18 mouse cellular contexts compared by ENCODE assay signal in the genomic region with DNA sequence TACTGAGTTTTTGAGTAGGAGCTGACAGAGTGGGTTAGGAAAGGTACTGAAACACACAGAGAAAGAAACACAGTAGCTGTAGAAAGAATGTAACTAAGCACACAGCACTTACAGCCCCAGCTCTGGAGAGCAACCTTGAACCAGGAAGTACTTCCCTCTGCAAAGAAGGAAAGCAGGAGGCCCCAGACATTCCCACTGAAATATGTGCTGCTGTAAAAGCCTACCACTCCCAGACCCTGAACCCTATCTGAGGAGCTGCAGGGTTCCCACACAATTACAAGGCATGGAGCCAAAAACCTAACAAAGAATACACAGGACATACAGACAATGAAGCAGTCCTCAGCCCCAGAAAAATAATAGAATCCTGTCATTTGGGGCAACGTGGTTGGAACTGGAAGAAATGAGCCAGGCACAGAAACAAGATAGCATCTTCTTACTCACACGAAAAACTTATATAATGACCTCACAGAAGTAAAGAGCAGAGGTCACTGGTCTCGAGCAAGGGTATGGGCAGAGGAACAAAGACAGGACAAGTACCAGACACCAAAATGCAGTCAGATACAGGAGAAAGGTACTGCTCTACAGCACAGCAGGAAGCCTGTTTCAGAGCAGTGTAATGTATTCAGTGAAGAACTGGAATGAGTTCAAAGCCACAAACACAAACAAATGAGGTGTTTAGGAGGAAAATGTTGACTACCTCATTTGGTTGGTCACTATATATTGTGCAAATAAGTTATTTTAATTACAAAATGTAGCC. TPM values are rescaled to one million over a fixed set of nuclear protein-coding genes. Genes with fewer than 3 reads are reported as not detected.
DNase-seq lines count a peak whose midpoint lies in the region; ATAC-seq and TF ChIP-seq lines count a peak whose summit lies in the region.
"Had no signal": no experiment of that assay in that cellular context is flagged by ENCODE, and none has a peak within 500 bp of the region (broad histone marks: within the 10 kb centered on the region; RNA-seq: fewer than 3 reads in every experiment).

No protein-coding gene starts in this region.

- ATAC-seq in forebrain, embryonic 14.5 days, result no peak
- no peak for ATAC-seq in forebrain, embryonic 11.5 days (replicated peaks; ENCODE audit: low FRiP score)
- no peak for ATAC-seq in hindbrain, embryonic 12.5 days (ENCODE audit: low FRiP score)
- ATAC-seq in hindbrain, embryonic 13.5 days (ENCODE audit: low FRiP score), result no peak
- ATAC-seq in stomach, embryonic 15.5 days (ENCODE audit: insufficient read depth, low FRiP score, low read depth), result 0 out of 2 replicates have a peak, but pooled peaks have one; percentile 27
- ATAC-seq in stomach, postnatal 0 days (ENCODE audit: low FRiP score, low TSS enrichment), result no peak
- peak; percentile 44; the same call in 1 of the 2 replicates for ATAC-seq in stomach, embryonic 16.5 days (ENCODE audit: insufficient read depth, low FRiP score)
- ATAC-seq in midbrain, embryonic 13.5 days, result no peak
- ATAC-seq: hindbrain, postnatal 0 days had no signal

- TF ChIP-seq CTCF in stomach, postnatal 0 days (IDR thresholded peaks at IDR 0.05; ENCODE audit: low read depth), result no peak

- H3K4me1 ChIP-seq in forebrain, embryonic 14.5 days (ENCODE audit: control insufficient read depth, insufficient read depth, low read length), result no peaks in the 10 kb centered on the region
- H3K4me1 ChIP-seq in forebrain, embryonic 11.5 days (replicated peaks; ENCODE audit: control insufficient read depth, insufficient read depth, low read length), result no peaks in the 10 kb centered on the region; the same call in 1 of the 2 replicates
- peaks cover 8% of the 10 kb centered on the region; the same call in 1 of the 2 replicates for H3K4me1 ChIP-seq in hindbrain, embryonic 12.5 days
- H3K4me1 ChIP-seq in hindbrain, embryonic 13.5 days (replicated peaks), result peaks cover 13% of the 10 kb centered on the region
- H3K4me1 ChIP-seq in stomach, embryonic 15.5 days, result no peaks in the 10 kb centered on the region
- no peaks in the 10 kb centered on the region for H3K4me1 ChIP-seq in stomach, postnatal 0 days (replicated peaks; ENCODE audit: control insufficient read depth, insufficient read depth)
- peaks cover 6% of the 10 kb centered on the region; the same call in 1 of the 2 replicates for H3K4me1 ChIP-seq in stomach, embryonic 16.5 days (ENCODE audit: control insufficient read depth, insufficient read depth, low read length)
- 0 out of 2 replicates have a peak, but pooled peaks cover 4% of the 10 kb centered on the region for H3K4me1 ChIP-seq in midbrain, embryonic 13.5 days (replicated peaks)

- H3K4me2 ChIP-seq in forebrain, embryonic 14.5 days (ENCODE audit: low read length), result no peak overlapping the region
- no peak overlapping the region for H3K4me2 ChIP-seq in forebrain, embryonic 11.5 days (ENCODE audit: low read depth, low read length, severe bottlenecking)
- H3K4me2 ChIP-seq in hindbrain, embryonic 12.5 days (replicated peaks), result no peak overlapping the region
- no peak overlapping the region for H3K4me2 ChIP-seq in hindbrain, embryonic 13.5 days
- no peak overlapping the region for H3K4me2 ChIP-seq in stomach, embryonic 15.5 days
- no peak overlapping the region for H3K4me2 ChIP-seq in stomach, postnatal 0 days (replicated peaks; ENCODE audit: low read depth)
- H3K4me2 ChIP-seq in stomach, embryonic 16.5 days (ENCODE audit: low read depth, low read length), result no peak overlapping the region
- no peak overlapping the region for H3K4me2 ChIP-seq in midbrain, embryonic 13.5 days (replicated peaks)
- H3K4me2 ChIP-seq: embryonic facial prominence, embryonic 15.5 days; neural tube, embryonic 15.5 days had no signal

- no peaks in the 10 kb centered on the region for H3K27me3 ChIP-seq in forebrain, embryonic 14.5 days (replicated peaks; ENCODE audit: control insufficient read depth, insufficient read depth, low read length)
- no peaks in the 10 kb centered on the region for H3K27me3 ChIP-seq in forebrain, embryonic 11.5 days (ENCODE audit: control insufficient read depth, insufficient read depth, low read length)
- no peaks in the 10 kb centered on the region for H3K27me3 ChIP-seq in hindbrain, embryonic 12.5 days
- H3K27me3 ChIP-seq in hindbrain, embryonic 13.5 days, result no peaks in the 10 kb centered on the region
- H3K27me3 ChIP-seq in stomach, embryonic 15.5 days (replicated peaks), result no peaks in the 10 kb centered on the region
- no peaks in the 10 kb centered on the region for H3K27me3 ChIP-seq in stomach, postnatal 0 days (ENCODE audit: control insufficient read depth, insufficient read depth, low read length)
- no peaks in the 10 kb centered on the region for H3K27me3 ChIP-seq in stomach, embryonic 16.5 days (ENCODE audit: control insufficient read depth, insufficient read depth, low read length)
- H3K27me3 ChIP-seq in midbrain, embryonic 13.5 days, result no peaks in the 10 kb centered on the region
- H3K27me3 ChIP-seq: embryonic facial prominence, embryonic 15.5 days; neural tube, embryonic 15.5 days had no signal

- DNase-seq in forebrain, embryonic 14.5 days (ENCODE audit: low spot score), result peak; percentile 23
- DNase-seq in forebrain, embryonic 11.5 days (ENCODE audit: low spot score), result no peak
- DNase-seq in stomach, postnatal 0 days (ENCODE audit: low spot score), result no peak
- DNase-seq: adrenal gland, postnatal 25 days; cerebellum, postnatal 25 days; gastrocnemius, postnatal 25 days; kidney, postnatal 10 days; layer of hippocampus, adult 9-11 months; spleen, adult 18-20 months had no signal

- H3K27ac ChIP-seq in forebrain, embryonic 14.5 days (ENCODE audit: low read depth, low read length), result no peak overlapping the region
- no peak overlapping the region for H3K27ac ChIP-seq in forebrain, embryonic 11.5 days (ENCODE audit: low read depth, low read length)
- H3K27ac ChIP-seq in hindbrain, embryonic 12.5 days, result 0 out of 2 replicates have a peak overlapping the region, but pooled peaks have one; percentile 52
- no peak overlapping the region for H3K27ac ChIP-seq in hindbrain, embryonic 13.5 days
- no peak overlapping the region; the same call in 1 of the 2 replicates for H3K27ac ChIP-seq in stomach, embryonic 15.5 days
- H3K27ac ChIP-seq in stomach, postnatal 0 days (replicated peaks), result no peak overlapping the region
- H3K27ac ChIP-seq in stomach, embryonic 16.5 days (ENCODE audit: low read length), result no peak overlapping the region
- H3K27ac ChIP-seq in midbrain, embryonic 13.5 days, result no peak overlapping the region
- H3K27ac ChIP-seq: embryonic facial prominence, embryonic 15.5 days; hindbrain, postnatal 0 days; liver, embryonic 14.5 days; neural tube, embryonic 15.5 days had no signal

- H3K4me3 ChIP-seq in forebrain, embryonic 14.5 days (ENCODE audit: low read depth, low read length), result no peak overlapping the region
- no peak overlapping the region for H3K4me3 ChIP-seq in forebrain, embryonic 11.5 days (ENCODE audit: low read depth, low read length)
- H3K4me3 ChIP-seq in hindbrain, embryonic 12.5 days, result no peak overlapping the region
- no peak overlapping the region for H3K4me3 ChIP-seq in hindbrain, embryonic 13.5 days
- no peak overlapping the region for H3K4me3 ChIP-seq in stomach, embryonic 15.5 days (replicated peaks)
- no peak overlapping the region for H3K4me3 ChIP-seq in stomach, postnatal 0 days (ENCODE audit: low read depth, low read length)
- no peak overlapping the region for H3K4me3 ChIP-seq in stomach, embryonic 16.5 days (replicated peaks; ENCODE audit: low read length)
- H3K4me3 ChIP-seq in midbrain, embryonic 13.5 days (replicated peaks), result no peak overlapping the region
- H3K4me3 ChIP-seq: embryonic facial prominence, embryonic 15.5 days; neural tube, embryonic 15.5 days had no signal

- H3K9me3 ChIP-seq in forebrain, embryonic 14.5 days (replicated peaks; ENCODE audit: control insufficient read depth, low read length), result no peaks in the 10 kb centered on the region
- no peaks in the 10 kb centered on the region for H3K9me3 ChIP-seq in forebrain, embryonic 11.5 days (ENCODE audit: control insufficient read depth, low read length)
- no peaks in the 10 kb centered on the region for H3K9me3 ChIP-seq in hindbrain, embryonic 12.5 days (replicated peaks)
- H3K9me3 ChIP-seq in hindbrain, embryonic 13.5 days, result 0 out of 2 replicates have a peak, but pooled peaks cover 3% of the 10 kb centered on the region
- H3K9me3 ChIP-seq in stomach, embryonic 15.5 days, result no peaks in the 10 kb centered on the region
- no peaks in the 10 kb centered on the region for H3K9me3 ChIP-seq in stomach, postnatal 0 days (ENCODE audit: control insufficient read depth, low read length)
- no peaks in the 10 kb centered on the region for H3K9me3 ChIP-seq in stomach, embryonic 16.5 days (replicated peaks; ENCODE audit: control insufficient read depth, low read length)
- H3K9me3 ChIP-seq in midbrain, embryonic 13.5 days, result no peaks in the 10 kb centered on the region
- H3K9me3 ChIP-seq: embryonic facial prominence, embryonic 15.5 days; neural tube, embryonic 15.5 days had no signal

- 21% methylated on average over 3 of the region's 3 CpGs for WGBS in forebrain, embryonic 14.5 days
- 37% methylated on average over 3 of the region's 3 CpGs for WGBS in forebrain, embryonic 11.5 days
- WGBS in hindbrain, embryonic 12.5 days, result 29% methylated on average over 3 of the region's 3 CpGs
- whole genome bisulfite sequencing in hindbrain, embryonic 13.5 days, result 20% methylated on average over 3 of the region's 3 CpGs
- WGBS in stomach, embryonic 15.5 days, result 37% methylated on average over 3 of the region's 3 CpGs
- 39% methylated on average over 3 of the region's 3 CpGs for WGBS in stomach, postnatal 0 days
- WGBS in stomach, embryonic 16.5 days, result 36% methylated on average over 3 of the region's 3 CpGs
- 31% methylated on average over 3 of the region's 3 CpGs for WGBS in midbrain, embryonic 13.5 days

- no peak overlapping the region for H3K9ac ChIP-seq in forebrain, embryonic 14.5 days (ENCODE audit: low read length)
- H3K9ac ChIP-seq in forebrain, embryonic 11.5 days (ENCODE audit: low read length), result no peak overlapping the region
- H3K9ac ChIP-seq in hindbrain, embryonic 12.5 days, result no peak overlapping the region
- H3K9ac ChIP-seq in hindbrain, embryonic 13.5 days, result no peak overlapping the region
- no peak overlapping the region for H3K9ac ChIP-seq in stomach, embryonic 15.5 days
- no peak overlapping the region for H3K9ac ChIP-seq in stomach, postnatal 0 days (ENCODE audit: low read length)
- no peak overlapping the region for H3K9ac ChIP-seq in stomach, embryonic 16.5 days (ENCODE audit: low read length)
- no peak overlapping the region for H3K9ac ChIP-seq in midbrain, embryonic 13.5 days (replicated peaks)
- H3K9ac ChIP-seq: embryonic facial prominence, embryonic 15.5 days; liver, embryonic 14.5 days; neural tube, embryonic 15.5 days had no signal

- H3K36me3 ChIP-seq in forebrain, embryonic 14.5 days (ENCODE audit: control insufficient read depth, insufficient read depth, low read length), result no peaks in the 10 kb centered on the region
- no peaks in the 10 kb centered on the region for H3K36me3 ChIP-seq in forebrain, embryonic 11.5 days (ENCODE audit: control insufficient read depth, insufficient read depth, low read length)
- H3K36me3 ChIP-seq in hindbrain, embryonic 12.5 days, result no peaks in the 10 kb centered on the region
- H3K36me3 ChIP-seq in hindbrain, embryonic 13.5 days, result no peaks in the 10 kb centered on the region
- H3K36me3 ChIP-seq in stomach, embryonic 15.5 days, result no peaks in the 10 kb centered on the region
- no peaks in the 10 kb centered on the region for H3K36me3 ChIP-seq in stomach, postnatal 0 days (ENCODE audit: control insufficient read depth, insufficient read depth, low read length)
- H3K36me3 ChIP-seq in stomach, embryonic 16.5 days (ENCODE audit: control insufficient read depth, insufficient read depth, low read length), result no peaks in the 10 kb centered on the region
- H3K36me3 ChIP-seq in midbrain, embryonic 13.5 days, result no peaks in the 10 kb centered on the region
- H3K36me3 ChIP-seq: embryonic facial prominence, embryonic 15.5 days; neural tube, embryonic 15.5 days had no signal

- TF ChIP-seq EP300 in stomach, postnatal 0 days (optimal IDR thresholded peaks at IDR 0.05), result no peak

RNA-seq across cellular contexts. Expression of gene Smyd3, which starts 31.9 kb away (rescaled TPM):
- polyA plus RNA-seq in forebrain, embryonic 14.5 days (2014; fragmentation: Nextera tagmentation; extraction: Ambion mirVana), result 18.2 and 26.1 TPM in 2 replicates
- polyA plus RNA-seq in forebrain, embryonic 11.5 days (2014; fragmentation: Nextera tagmentation; extraction: Ambion mirVana), result 14.1 and 16.1 TPM in 2 replicates
- polyA plus RNA-seq in hindbrain, embryonic 12.5 days (2016; fragmentation: Nextera tagmentation; extraction: Ambion mirVana), result 19.4 and 20.8 TPM in 2 replicates
- 19.6 and 20.7 TPM in 2 replicates for polyA plus RNA-seq in hindbrain, embryonic 13.5 days (2015; fragmentation: Nextera tagmentation; extraction: Ambion mirVana)
- polyA plus RNA-seq in stomach, embryonic 15.5 days (2015; fragmentation: Nextera tagmentation; extraction: Ambion mirVana), result 17.9 and 19.6 TPM in 2 replicates
- 10.5 and 12.1 TPM in 2 replicates for polyA plus RNA-seq in stomach, postnatal 0 days (2015; fragmentation: Nextera tagmentation; extraction: Ambion mirVana)
- 18.8 and 18.9 TPM in 2 replicates for polyA plus RNA-seq in stomach, embryonic 16.5 days (2015; fragmentation: Nextera tagmentation; extraction: Ambion mirVana)
- polyA plus RNA-seq in midbrain, embryonic 13.5 days (2015; fragmentation: Nextera tagmentation; extraction: Ambion mirVana), result 14.5 and 17.5 TPM in 2 replicates

Comparison
In these comparisons a context has a peak if more than half of its experiments do, and no peak if none do; other contexts are left out.
1. ATAC-seq: peak in stomach, embryonic 15.5 days (single experiment) and stomach, embryonic 16.5 days (single experiment); none in forebrain, embryonic 14.5 days (single experiment), forebrain, embryonic 11.5 days (single experiment), hindbrain, embryonic 12.5 days (single experiment), hindbrain, embryonic 13.5 days (single experiment), stomach, postnatal 0 days (single experiment) and midbrain, embryonic 13.5 days (single experiment).